In the genomic region with DNA sequence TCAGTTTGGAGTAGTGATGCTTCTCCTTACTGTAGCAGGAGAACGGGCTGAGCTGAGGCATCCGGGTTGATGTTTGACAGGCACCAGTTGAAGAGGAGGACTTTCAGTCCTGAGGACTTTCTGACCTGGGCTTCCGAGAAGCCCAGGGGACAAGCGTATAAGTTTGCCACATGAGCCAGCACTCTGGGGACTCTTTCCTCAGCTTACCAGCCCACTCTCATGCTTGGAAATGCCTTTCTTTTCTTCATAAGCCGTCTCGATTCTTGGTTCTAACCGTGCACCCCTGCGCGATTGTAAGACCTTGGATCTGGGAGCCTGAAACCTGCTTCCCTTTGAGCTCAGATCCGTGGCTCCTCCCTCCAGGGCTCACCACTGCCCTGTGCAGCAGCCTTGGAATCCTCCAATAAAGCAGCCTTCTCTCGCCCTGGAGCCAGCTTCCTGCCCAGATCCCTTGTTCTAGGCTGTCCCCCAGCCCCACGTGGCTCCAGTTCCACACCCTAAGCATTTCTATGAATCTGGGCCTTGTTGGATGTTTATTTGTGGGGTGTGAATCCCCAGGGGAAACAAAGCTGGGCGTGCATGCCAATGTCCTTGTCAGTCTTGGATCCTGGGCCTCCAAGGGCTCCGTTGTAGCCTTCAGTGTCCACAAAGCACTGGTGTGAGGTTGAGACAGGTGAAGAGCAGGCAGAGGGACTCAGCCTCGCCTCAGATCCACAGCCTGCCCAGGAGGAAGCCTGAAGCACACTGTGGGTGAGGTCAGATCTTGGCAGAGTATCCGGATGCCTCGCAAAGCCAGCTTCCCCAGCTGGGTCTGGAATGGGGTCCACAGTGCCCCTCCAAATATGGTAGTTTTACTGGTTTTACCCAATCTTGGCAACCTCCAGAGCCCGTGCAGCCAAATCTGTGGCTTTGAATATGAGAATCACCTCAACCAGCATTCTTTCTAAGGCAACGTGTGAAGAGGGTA, we compare ENCODE assay signal across 8 mouse cellular contexts.
A peak's percentile ranks its signal among the peaks of the same experiment; 100 is the strongest.
DNase-seq lines count a peak whose midpoint lies in the region; ATAC-seq and TF ChIP-seq lines count a peak whose summit lies in the region.

No protein-coding gene starts in this region.

- 43% methylated on average over 19 of the region's 19 CpGs for WGBS in forebrain, postnatal 0 days

- ATAC-seq in forebrain, postnatal 0 days: peak; percentile 15; the same call in 1 of the 2 replicates
- no peak for ATAC-seq in monocyte, adult 5-6 weeks (replicated peaks; ENCODE audit: insufficient number of reproducible peaks, low FRiP score, low TSS enrichment, poor library complexity, severe bottlenecking)

- H3K79me2 ChIP-seq in MEL (ENCODE audit: control insufficient read depth, insufficient read depth, low read length, poor library complexity): no peaks in the 10 kb centered on the region

- H3K9me3 ChIP-seq in MEL (replicated peaks; ENCODE audit: insufficient read depth, low read length): no peaks in the 10 kb centered on the region
- no peaks in the 10 kb centered on the region for H3K9me3 ChIP-seq in forebrain, postnatal 0 days (ENCODE audit: low read length)

- no peaks in the 10 kb centered on the region for H3K27me3 ChIP-seq in MEL (ENCODE audit: control insufficient read depth in 1 of 2, insufficient read depth in 2 of 2, low read length in 2 of 2)
- no peaks in the 10 kb centered on the region for H3K27me3 ChIP-seq in forebrain, postnatal 0 days (ENCODE audit: insufficient read depth, low read length)

- no peak overlapping the region for H3K27ac ChIP-seq in MEL (ENCODE audit: control insufficient read depth, low read depth, low read length)
- no peak overlapping the region for H3K27ac ChIP-seq in forebrain, postnatal 0 days (ENCODE audit: low read depth, low read length)

- peak; percentile 28 for DNase-seq in 3134 (ENCODE audit: extremely low read depth, insufficient read length, low spot score)
- DNase-seq in MEL (ENCODE audit: low read depth, low spot score): peak; percentile 10
- no peak for DNase-seq in forebrain, postnatal 0 days
- DNase-seq in kidney, adult 11 months: peak; percentile 68
- DNase-seq in lung, adult 18-20 months: peak; percentile 64 to 74
- peak; percentile 71 for DNase-seq in yolk sac, embryonic 10.5 days (ENCODE audit: low spot score)
- DNase-seq in right cerebral cortex, adult 18-20 months: no peak

- no peaks in the 10 kb centered on the region for H3K36me3 ChIP-seq in MEL (ENCODE audit: control insufficient read depth in 1 of 2, insufficient read depth in 2 of 2, low read length in 2 of 2)
- H3K36me3 ChIP-seq in forebrain, postnatal 0 days (ENCODE audit: insufficient read depth): no peaks in the 10 kb centered on the region

- no peak for TF ChIP-seq CTCF in MEL (IDR thresholded peaks at IDR 0.05 in 2 of 3, conservative IDR thresholded peaks at IDR 0.05 in 1 of 3; ENCODE audit: control insufficient read depth in 1 of 3, insufficient read depth in 1 of 3, low read depth in 2 of 3, low read length in 3 of 3, poor library complexity in 1 of 3, severe bottlenecking in 1 of 3)
- no peak for TF ChIP-seq CTCF in forebrain, postnatal 0 days (IDR thresholded peaks at IDR 0.05; ENCODE audit: low read depth)

- H3K9ac ChIP-seq in MEL (ENCODE audit: control insufficient read depth, low read depth, low read length, poor library complexity, severe bottlenecking): no peak overlapping the region
- no peak overlapping the region for H3K9ac ChIP-seq in forebrain, postnatal 0 days

- TF ChIP-seq RAD21 in MEL (IDR thresholded peaks at IDR 0.05; ENCODE audit: low read depth, low read length): no peak

- no peak for TF ChIP-seq EP300 in MEL (IDR thresholded peaks at IDR 0.05; ENCODE audit: low read depth in 1 of 2, low read length in 2 of 2)

- H3K4me2 ChIP-seq in forebrain, postnatal 0 days (ENCODE audit: low read depth): no peak overlapping the region

- TF ChIP-seq POLR2A in MEL (IDR thresholded peaks at IDR 0.05; ENCODE audit: control insufficient read depth in 1 of 2, insufficient read depth in 1 of 2, low read depth in 1 of 2, low read length in 2 of 2, poor library complexity in 1 of 2): no peak

- no peak overlapping the region for H3K4me3 ChIP-seq in MEL (ENCODE audit: control insufficient read depth in 1 of 2, insufficient read depth in 1 of 2, low read depth in 2 of 2, low read length in 2 of 2)
- no peak overlapping the region for H3K4me3 ChIP-seq in forebrain, postnatal 0 days (ENCODE audit: low read depth, low read length)

- H3K4me1 ChIP-seq in MEL (ENCODE audit: control insufficient read depth in 1 of 2, insufficient read depth in 2 of 2, low read length in 2 of 2): peaks cover 0 to 8% of the 10 kb centered on the region in 2 experiments; a peak in 2 of 4 replicates
- 0 out of 2 replicates have a peak, but pooled peaks cover 3% of the 10 kb centered on the region for H3K4me1 ChIP-seq in forebrain, postnatal 0 days (ENCODE audit: insufficient read depth)

TF ChIP-seq in MEL, 35 proteins besides CTCF, POLR2A, EP300 and RAD21:
- TF ChIP-seq MAZ (IDR thresholded peaks at IDR 0.05; ENCODE audit: low read depth, low read length) (no peak), JUND (IDR thresholded peaks at IDR 0.05; ENCODE audit: low read depth, low read length) (no peak), MYC (IDR thresholded peaks at IDR 0.05; ENCODE audit: low read depth, low read length) (no peak), HCFC1 (IDR thresholded peaks at IDR 0.05; ENCODE audit: low read depth, low read length) (no peak)

Comparison
In these comparisons a context has a peak if more than half of its experiments do, and no peak if none do; other contexts are left out.
1. DNase-seq: peak in 3134 (single experiment), MEL (single experiment), kidney, adult 11 months (single experiment), lung, adult 18-20 months (2 of 2) and yolk sac, embryonic 10.5 days (single experiment); none in forebrain, postnatal 0 days (single experiment) and right cerebral cortex, adult 18-20 months (single experiment).